Comparison of ENCODE assay signal across 9 mouse cellular contexts in the genomic region with DNA sequence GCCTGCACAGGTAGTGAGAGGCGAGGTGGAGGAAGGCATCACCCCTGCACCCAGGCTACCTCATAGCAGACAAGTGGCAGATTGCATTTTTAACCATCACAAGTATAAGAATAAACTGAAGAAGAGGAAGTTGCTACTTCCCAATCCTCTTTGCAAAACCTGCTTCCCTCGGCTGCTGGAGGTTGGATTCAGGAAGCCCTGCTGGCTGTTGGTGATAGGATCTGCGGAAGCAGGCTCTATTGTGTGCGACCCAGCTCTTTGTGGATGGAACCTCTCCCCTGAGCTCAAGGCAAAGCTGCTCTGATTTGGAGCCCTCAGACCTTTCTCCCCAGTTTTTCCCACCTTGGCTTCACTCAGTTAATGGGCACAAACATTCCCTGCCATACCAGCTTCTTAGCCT.
A peak's percentile ranks its signal among the peaks of the same experiment; 100 is the strongest.
DNase-seq lines count a peak whose midpoint lies in the region; ATAC-seq lines count a peak whose summit lies in the region.
"Had no signal": no experiment of that assay in that cellular context is flagged by ENCODE, and none has a peak within 500 bp of the region (broad histone marks: within the 10 kb centered on the region; RNA-seq: fewer than 3 reads in every experiment).

No protein-coding gene starts in this region.

- H3K36me3 ChIP-seq in lung, embryonic 15.5 days, result peaks cover 37% of the 10 kb centered on the region
- H3K36me3 ChIP-seq in forebrain, embryonic 16.5 days (ENCODE audit: control insufficient read depth, insufficient read depth), result peaks cover 6% of the 10 kb centered on the region

- no peaks in the 10 kb centered on the region for H3K27me3 ChIP-seq in lung, embryonic 15.5 days
- H3K27me3 ChIP-seq in forebrain, embryonic 16.5 days (replicated peaks; ENCODE audit: control insufficient read depth, insufficient read depth, low read length), result no peaks in the 10 kb centered on the region

- H3K4me3 ChIP-seq in lung, embryonic 15.5 days, result no peak overlapping the region
- no peak overlapping the region for H3K4me3 ChIP-seq in forebrain, embryonic 16.5 days (replicated peaks; ENCODE audit: low read length)

- 62% methylated on average over 4 of the region's 4 CpGs for WGBS in lung, embryonic 15.5 days
- WGBS in forebrain, embryonic 16.5 days, result 57% methylated on average over 4 of the region's 4 CpGs

- peaks cover 19% of the 10 kb centered on the region for H3K4me1 ChIP-seq in lung, embryonic 15.5 days
- H3K4me1 ChIP-seq in forebrain, embryonic 16.5 days (replicated peaks; ENCODE audit: control insufficient read depth, insufficient read depth, low read length), result no peaks in the 10 kb centered on the region

- peak; percentile 77 to 83 for ATAC-seq in hematopoietic stem cell, adult 5-6 weeks (replicated peaks in 1 of 2; ENCODE audit: insufficient read depth in 1 of 2, low FRiP score in 2 of 2, low TSS enrichment in 1 of 2, low read depth in 1 of 2, poor library complexity in 2 of 2, severe bottlenecking in 2 of 2)
- no peak for ATAC-seq in lung, embryonic 15.5 days (ENCODE audit: borderline replicate concordance, extremely low read depth, low FRiP score, low TSS enrichment)
- ATAC-seq in forebrain, embryonic 16.5 days, result no peak

- peak; percentile 19 for DNase-seq in gastrocnemius, postnatal 25 days
- DNase-seq in gastrocnemius, postnatal 10 days, result no peak
- peak; percentile 24 for DNase-seq in MEL-GATA-1-ER (ENCODE audit: extremely low read depth, low read depth)
- no peak for DNase-seq in testis, postnatal 14 days (ENCODE audit: low spot score)
- DNase-seq in frontal cortex, adult 2 months (ENCODE audit: extremely low spot score in 1 of 2, low spot score in 1 of 2), result no peak
- DNase-seq: cerebellum, adult 11 months had no signal

- no peak overlapping the region for H3K4me2 ChIP-seq in lung, embryonic 15.5 days
- no peak overlapping the region for H3K4me2 ChIP-seq in forebrain, embryonic 16.5 days (ENCODE audit: low read length)

- no peaks in the 10 kb centered on the region for H3K9me3 ChIP-seq in lung, embryonic 15.5 days
- H3K9me3 ChIP-seq in forebrain, embryonic 16.5 days (ENCODE audit: control insufficient read depth, low read length), result no peaks in the 10 kb centered on the region

- peak overlapping the region; percentile 87 for H3K27ac ChIP-seq in lung, embryonic 15.5 days
- no peak overlapping the region for H3K27ac ChIP-seq in forebrain, embryonic 16.5 days (ENCODE audit: low read length)

- H3K9ac ChIP-seq in lung, embryonic 15.5 days, result no peak overlapping the region
- no peak overlapping the region for H3K9ac ChIP-seq in forebrain, embryonic 16.5 days (replicated peaks; ENCODE audit: low read depth, low read length)

Comparison
In these comparisons a context has a peak if more than half of its experiments do, and no peak if none do; other contexts are left out.
1. DNase-seq: peak in gastrocnemius, postnatal 25 days (single experiment) and MEL-GATA-1-ER (single experiment); none in gastrocnemius, postnatal 10 days (single experiment), testis, postnatal 14 days (single experiment) and frontal cortex, adult 2 months (0 of 2).
2. ATAC-seq: peak in hematopoietic stem cell, adult 5-6 weeks (2 of 2); none in lung, embryonic 15.5 days (single experiment) and forebrain, embryonic 16.5 days (single experiment).